Mouse (Mus musculus) monocyte, adult 59 days (primary cell): ENCODE measurements around the gene Vash1. TPM values are rescaled to one million over a fixed set of nuclear protein-coding genes. Genes with fewer than 3 reads are reported as not detected.

ENCODE experiments used
- total RNA-seq, 2 experiments: library from RNA; stranded (reverse); gene quantifications; one replicate each; pipeline ENCODE4 v1.2.4; 2023

Gene Vash1
- under 1 TPM in 1 of 2 experiments, not detected in 1; 0.18 TPM for total RNA-seq

DNA sequence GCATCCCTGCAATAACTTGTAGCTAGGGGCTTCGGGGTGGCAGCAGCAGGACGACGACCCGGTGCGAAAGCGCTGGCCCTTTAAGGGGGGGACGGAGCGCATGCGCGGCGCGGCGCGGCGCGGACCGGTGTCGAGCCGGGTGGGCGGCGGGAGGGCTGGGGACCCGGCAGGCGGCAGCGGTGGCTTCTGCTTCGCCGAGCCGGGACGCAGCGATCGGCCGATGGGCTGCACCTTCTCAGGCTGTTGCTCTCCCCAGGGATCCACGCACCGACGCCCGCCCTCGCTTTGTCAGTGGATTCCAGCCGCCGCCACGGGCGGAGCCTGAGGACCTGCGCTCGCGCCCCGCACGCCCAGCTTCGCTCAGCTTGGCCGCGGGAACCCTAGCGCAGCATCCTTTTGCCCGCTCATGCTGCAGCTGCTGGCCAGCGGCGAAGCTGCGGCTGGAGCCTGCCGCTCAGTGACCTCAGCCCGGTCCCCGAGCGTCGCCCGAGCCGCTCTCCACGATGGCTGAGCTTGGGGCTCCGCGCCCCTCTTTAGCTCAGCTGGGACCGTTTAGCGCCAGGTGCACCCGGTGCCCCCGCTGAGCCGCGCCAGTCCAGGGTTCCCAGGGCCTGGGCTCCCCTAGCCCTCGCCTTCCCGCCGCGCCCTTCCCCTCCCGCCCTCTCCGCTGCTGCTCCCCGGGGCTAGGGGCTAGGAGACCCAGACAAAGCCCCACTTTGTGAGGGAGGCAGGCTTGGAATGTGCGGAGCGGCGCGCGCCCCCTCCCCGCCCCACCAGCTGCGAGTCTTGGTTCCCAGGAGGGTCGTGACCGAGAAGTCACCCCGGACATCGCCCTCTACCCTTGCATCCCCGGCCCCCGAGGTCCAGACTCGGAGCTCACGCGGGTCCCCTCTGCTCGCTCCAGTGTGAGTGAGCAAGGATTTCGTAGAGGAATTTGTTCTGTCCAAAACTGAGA lies at the start of gene Vash1:
Vash1 (plus strand) TSS at position 110 of the 955 bp plus-strand sequence.

DNA sequence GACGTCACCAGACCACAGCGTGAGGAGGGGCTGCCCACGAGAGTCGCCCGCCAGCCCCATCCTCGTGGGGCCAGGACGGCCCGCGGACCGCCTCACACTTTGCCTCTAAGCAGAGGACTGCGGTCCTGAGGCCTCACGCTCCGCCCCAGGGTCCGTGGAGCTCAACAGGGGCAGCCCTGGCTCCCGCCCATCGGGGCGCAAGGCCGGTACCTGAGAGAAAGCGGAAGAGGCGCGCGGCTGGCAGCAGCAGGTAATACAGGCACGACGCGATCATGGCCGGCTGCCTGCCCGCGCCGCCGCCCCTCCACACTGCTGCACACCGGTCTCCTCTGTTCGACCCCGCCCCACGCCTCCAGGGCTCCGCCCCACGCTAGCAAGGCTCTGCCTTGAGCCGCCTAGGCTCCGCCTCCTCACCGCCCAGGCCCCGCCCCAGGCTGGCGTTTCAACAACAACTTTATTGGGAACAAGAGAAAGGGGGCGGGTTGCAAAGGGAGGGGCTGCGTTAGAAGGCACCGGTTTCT lies 47.7 kb downstream of the Vash1 start, which contains the start of gene Angel1:
Angel1 (minus strand) TSS at position 341 of the 521 bp plus-strand sequence.

DNA sequence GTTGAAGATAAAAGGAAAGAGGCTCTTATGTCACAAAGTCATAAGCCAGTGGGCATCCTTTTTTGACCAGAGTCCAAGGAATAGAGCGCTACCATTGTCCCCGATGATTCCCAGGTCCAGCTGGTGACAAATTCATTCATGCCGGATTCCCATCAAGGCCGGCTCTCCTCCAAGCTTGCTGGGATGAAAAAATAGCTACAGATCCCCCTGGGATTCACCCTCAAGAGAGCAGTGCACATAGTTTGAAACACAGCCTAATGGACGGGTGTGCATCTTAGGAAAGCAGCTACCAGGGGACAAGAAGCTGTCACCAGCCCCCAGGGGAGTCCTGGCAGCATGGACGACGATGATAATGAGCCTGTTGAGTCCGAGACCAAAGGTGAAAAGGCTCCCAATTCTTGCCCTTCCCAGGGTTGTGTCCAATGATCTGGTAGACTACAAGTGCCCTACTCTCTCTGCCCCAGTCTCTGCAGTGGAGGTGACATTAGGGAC lies 55.9 kb downstream of the Vash1 start, which contains the start of gene Lrrc74a:
Lrrc74a (plus strand) TSS at position 51 of the 492 bp plus-strand sequence.

Other genes starting within 250 kb of the Vash1 start
- gene Angel1, start 47.8 kb downstream of the Vash1 start, total RNA-seq, result 1 to 10 TPM; 2.7 to 3.1 TPM
- gene Lrrc74a, start 55.7 kb downstream of the Vash1 start, total RNA-seq, result not detected
- 10 to 100 TPM; 23.8 to 26.1 TPM for gene Irf2bpl, start 206.1 kb downstream of the Vash1 start, total RNA-seq